Mouse (Mus musculus): ENCODE data around the gene Ncoa5. TPM values are rescaled to one million over a fixed set of nuclear protein-coding genes. Genes with fewer than 3 reads are reported as not detected.

The Ncoa5 gene
- total RNA-seq, 1 experiment from 2014 or later = 44.9 TPM

GRCm38 (mm10) chr2:164996848-164997720, 37.6 kb downstream of the Ncoa5 start:
- 0 out of 2 replicates have a peak, but pooled peaks have one; percentile 31 for ATAC-seq (replicated peaks; ENCODE audit: low read depth, poor library complexity, severe bottlenecking)

GRCm38 (mm10) chr2:164995976-164996375, 38.7 kb downstream of the Ncoa5 start:
- no peak for ATAC-seq (replicated peaks; ENCODE audit: low read depth, poor library complexity, severe bottlenecking)

- no peak for ATAC-seq (replicated peaks; ENCODE audit: low read depth, poor library complexity, severe bottlenecking)
Observed at GRCm38 (mm10) chr2:164994659-164995428, 39.8 kb downstream of the Ncoa5 start.

- no peak for ATAC-seq (replicated peaks; ENCODE audit: low read depth, poor library complexity, severe bottlenecking)
Observed at GRCm38 (mm10) chr2:164994156-164994555, 40.5 kb downstream of the Ncoa5 start.

- 0 out of 2 replicates have a peak, but pooled peaks have one; percentile 39 for ATAC-seq (replicated peaks; ENCODE audit: low read depth, poor library complexity, severe bottlenecking)
Observed at GRCm38 (mm10) chr2:164991808-164992207, 42.9 kb downstream of the Ncoa5 start.

GRCm38 (mm10) chr2:164991111-164991510, 43.6 kb downstream of the Ncoa5 start:
- no peak for ATAC-seq (replicated peaks; ENCODE audit: low read depth, poor library complexity, severe bottlenecking)

- no peak for ATAC-seq (replicated peaks; ENCODE audit: low read depth, poor library complexity, severe bottlenecking)
Observed at GRCm38 (mm10) chr2:164988777-164989176, 45.9 kb downstream of the Ncoa5 start.

- ATAC-seq (replicated peaks; ENCODE audit: low read depth, poor library complexity, severe bottlenecking) = no peak
Observed at GRCm38 (mm10) chr2:164986371-164987027, 48.2 kb downstream of the Ncoa5 start.

- ATAC-seq (replicated peaks; ENCODE audit: low read depth, poor library complexity, severe bottlenecking) = no peak
Observed at GRCm38 (mm10) chr2:164985962-164986361, 48.7 kb downstream of the Ncoa5 start.

GRCm38 (mm10) chr2:164979749-164980148, 54.9 kb downstream of the Ncoa5 start:
- peak; percentile 88 for ATAC-seq (replicated peaks; ENCODE audit: low read depth, poor library complexity, severe bottlenecking)

- ATAC-seq (replicated peaks; ENCODE audit: low read depth, poor library complexity, severe bottlenecking) = no peak
Observed at GRCm38 (mm10) chr2:164975611-164976010, 59.1 kb downstream of the Ncoa5 start.

- ATAC-seq (replicated peaks; ENCODE audit: low read depth, poor library complexity, severe bottlenecking) = no peak
Observed at GRCm38 (mm10) chr2:164972646-164973045, 62.0 kb downstream of the Ncoa5 start.

GRCm38 (mm10) chr2:164970631-164971196, 64.0 kb downstream of the Ncoa5 start:
- ATAC-seq (replicated peaks; ENCODE audit: low read depth, poor library complexity, severe bottlenecking) = no peak

- ATAC-seq (replicated peaks; ENCODE audit: low read depth, poor library complexity, severe bottlenecking) = no peak
Observed at GRCm38 (mm10) chr2:164969348-164969781, 65.3 kb downstream of the Ncoa5 start.

GRCm38 (mm10) chr2:164968451-164968851, 66.2 kb downstream of the Ncoa5 start:
- peak; percentile 76 for ATAC-seq (replicated peaks; ENCODE audit: low read depth, poor library complexity, severe bottlenecking)

- ATAC-seq (replicated peaks; ENCODE audit: low read depth, poor library complexity, severe bottlenecking) = 0 out of 2 replicates have a peak, but pooled peaks have one; percentile 5
Observed at GRCm38 (mm10) chr2:164967761-164968440, 66.8 kb downstream of the Ncoa5 start.

- no peak for ATAC-seq (replicated peaks; ENCODE audit: low read depth, poor library complexity, severe bottlenecking)
Observed at GRCm38 (mm10) chr2:164967193-164967592, 67.5 kb downstream of the Ncoa5 start.

- ATAC-seq (replicated peaks; ENCODE audit: low read depth, poor library complexity, severe bottlenecking) = no peak
Observed at GRCm38 (mm10) chr2:164966381-164966780, 68.3 kb downstream of the Ncoa5 start.

- no peak for ATAC-seq (replicated peaks; ENCODE audit: low read depth, poor library complexity, severe bottlenecking)
Observed at GRCm38 (mm10) chr2:164964981-164965380, 69.7 kb downstream of the Ncoa5 start.
